Mouse (Mus musculus) forebrain, embryonic 11.5 days (tissue): ENCODE data around the gene Mal. TPM values are rescaled to one million over a fixed set of nuclear protein-coding genes. Genes with fewer than 3 reads are reported as not detected.
A peak's percentile ranks its signal among the peaks of the same experiment; 100 is the strongest.

ENCODE experiments used
- ATAC-seq: fragments of 200-750 bp; cut with Nextera tagmentation; replicated peaks from 2 replicates; pipeline ENCODE4 v1.8.0; 2017; ENCODE audit warnings: moderate TSS enrichment; ENCODE audit not compliant: low FRiP score
- DNase-seq: peaks from one replicate; pipeline ENCODE4 v3.0.0-alpha.2; 2017; ENCODE audit warnings: low spot score
- H3K27ac ChIP-seq: fragments of 300-500 bp; sonication (generic); 2 replicates; pipeline ENCODE4 v1.5.1; 2014; ENCODE audit warnings: low read depth, low read length
- H3K27me3 ChIP-seq: fragments of 300-500 bp; sonication (generic); 2 replicates; pipeline ENCODE4 v1.6.1; 2014; ENCODE audit warnings: mild to moderate bottlenecking, low read length, mixed read lengths; ENCODE audit not compliant: control insufficient read depth, insufficient read depth
- H3K36me3 ChIP-seq: fragments of 300-500 bp; sonication (generic); 2 replicates; pipeline ENCODE4 v1.6.1; 2014; ENCODE audit warnings: mild to moderate bottlenecking, low read length, moderate library complexity, mixed read lengths; ENCODE audit not compliant: control insufficient read depth, insufficient read depth
- H3K4me1 ChIP-seq: fragments of 300-500 bp; sonication (generic); replicated peaks from 2 replicates; pipeline ENCODE4 v1.6.1; 2014; ENCODE audit warnings: low read length, mixed read lengths; ENCODE audit not compliant: control insufficient read depth, insufficient read depth
- H3K4me2 ChIP-seq: fragments of 300-500 bp; sonication (generic); 2 replicates; pipeline ENCODE4 v1.6.1; 2014; ENCODE audit warnings: low read depth, mild to moderate bottlenecking, low read length, moderate library complexity, mixed read lengths; ENCODE audit not compliant: severe bottlenecking
- H3K4me3 ChIP-seq: fragments of 300-500 bp; sonication (generic); 2 replicates; pipeline ENCODE4 v1.5.1; 2014; ENCODE audit warnings: low read depth, low read length
- H3K9ac ChIP-seq: fragments of 300-500 bp; sonication (generic); 2 replicates; pipeline ENCODE4 v1.6.1; 2014; ENCODE audit warnings: low read length
- H3K9me3 ChIP-seq: fragments of 300-500 bp; sonication (generic); 2 replicates; pipeline ENCODE4 v1.6.1; 2016; ENCODE audit warnings: low read length, mixed read lengths; ENCODE audit not compliant: control insufficient read depth
- WGBS: fragments of 180-500 bp; shearing (Covaris S2); extraction: QIAGEN DNeasy Blood & Tissue Kit; methylation state at CpG from one replicate; pipeline ENCODE4 v1.1.7; 2014; 5-methylcytosine and 5-hydroxymethylcytosine counted together
- polyA plus RNA-seq: library from polyadenylated mRNA; unstranded; fragments of >200 nt; fragmentation: Nextera tagmentation; extraction: Ambion mirVana; gene quantifications from 2 replicates; pipeline ENCODE4 v1.2.1, GENCODE M21; 2014

The Mal gene
- polyA plus RNA-seq, 1 experiment from 2014 or later: 0.24 TPM

DNA sequence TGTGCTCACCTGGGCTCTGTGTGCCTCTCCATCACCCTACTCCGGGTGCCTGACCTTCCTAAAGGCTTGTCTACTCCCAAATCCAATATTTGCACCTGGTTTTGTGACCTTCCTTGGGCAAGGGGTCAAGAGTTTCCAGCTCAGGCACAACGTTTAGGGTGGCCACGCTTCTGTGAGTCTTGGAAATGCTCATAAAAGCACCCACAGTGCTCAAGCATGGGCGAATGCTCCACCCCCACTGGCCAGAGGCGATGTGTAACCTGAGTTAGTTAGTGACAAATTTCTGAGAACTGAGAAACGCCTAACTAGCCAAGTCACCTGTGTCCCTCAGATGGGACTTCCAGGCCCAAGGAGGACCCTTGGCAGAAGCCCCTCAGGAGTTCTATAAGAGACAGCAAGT, 20.9 kb downstream of the Mal start:
- WGBS: 74% methylated on average over 6 of the region's 6 CpGs
- Histone ChIP-seq H3K36me3 (no peaks in the 10 kb centered on the region), H3K4me1 (no peaks in the 10 kb centered on the region), H3K9me3 (no peaks in the 10 kb centered on the region), H3K27me3 (no peaks in the 10 kb centered on the region), H3K4me2 (no peak overlapping the region), H3K9ac (no peak overlapping the region), H3K27ac (no peak overlapping the region), H3K4me3 (no peak overlapping the region)
- no peak for DNase-seq
- no peak for ATAC-seq

DNA sequence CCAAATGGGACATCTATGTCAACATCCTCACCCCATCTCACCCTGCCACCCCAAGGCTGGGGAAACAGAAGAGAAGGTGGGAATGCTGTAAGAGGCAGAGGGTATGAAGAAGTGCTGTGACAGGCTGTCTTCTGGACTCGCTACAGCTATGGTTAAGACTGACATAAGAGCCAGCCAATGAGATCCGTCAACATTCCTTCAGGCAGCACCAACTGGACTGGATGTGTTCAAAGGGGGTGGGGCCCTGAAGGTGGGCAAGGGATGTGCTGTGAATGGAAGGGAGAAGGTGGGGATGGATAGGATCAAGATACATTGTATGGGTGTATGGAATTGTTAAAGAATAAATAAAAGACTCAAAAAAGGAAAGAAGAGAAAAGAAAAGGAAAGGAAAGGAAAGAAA, 23.9 kb downstream of the Mal start:
- Histone ChIP-seq H3K4me1 (no peaks in the 10 kb centered on the region), H3K9ac (no peak overlapping the region), H3K27me3 (no peaks in the 10 kb centered on the region), H3K4me3 (no peak overlapping the region), H3K4me2 (no peak overlapping the region), H3K9me3 (no peaks in the 10 kb centered on the region), H3K36me3 (no peaks in the 10 kb centered on the region), H3K27ac (no peak overlapping the region)
- no peak for DNase-seq
- 60% methylated on average over 2 of the region's 2 CpGs for WGBS
- no peak for ATAC-seq

DNA sequence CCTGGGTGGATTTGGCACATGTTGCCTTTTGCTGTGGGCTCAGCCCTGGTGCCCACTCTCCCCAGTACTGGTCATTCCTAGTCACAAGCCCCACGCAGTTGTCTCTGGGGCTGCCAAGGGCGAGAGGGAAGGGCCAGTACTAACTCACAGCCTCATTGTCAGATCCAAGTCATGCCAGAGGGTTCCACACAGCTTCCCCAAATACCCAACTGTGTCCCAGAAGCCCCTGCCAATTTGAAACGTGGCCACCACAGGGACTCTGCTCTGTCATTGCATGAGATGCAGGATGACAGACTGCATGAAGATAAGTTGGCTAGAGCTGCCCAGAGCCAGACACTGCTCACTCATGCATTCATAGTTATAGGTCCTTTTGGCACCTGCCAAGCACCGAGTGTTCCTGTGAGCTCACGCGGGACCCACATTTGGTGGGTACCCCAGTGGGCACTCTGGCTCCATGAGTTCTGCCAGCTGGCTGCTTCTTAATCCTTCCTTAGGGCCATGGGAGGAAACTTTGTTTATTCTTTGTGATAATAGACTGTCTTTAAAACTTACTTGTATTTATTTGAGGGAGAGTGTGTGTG, 28.4 kb downstream of the Mal start:
- 81% methylated on average over 6 of the region's 6 CpGs for WGBS
- H3K4me1 ChIP-seq: no peaks in the 10 kb centered on the region

DNA sequence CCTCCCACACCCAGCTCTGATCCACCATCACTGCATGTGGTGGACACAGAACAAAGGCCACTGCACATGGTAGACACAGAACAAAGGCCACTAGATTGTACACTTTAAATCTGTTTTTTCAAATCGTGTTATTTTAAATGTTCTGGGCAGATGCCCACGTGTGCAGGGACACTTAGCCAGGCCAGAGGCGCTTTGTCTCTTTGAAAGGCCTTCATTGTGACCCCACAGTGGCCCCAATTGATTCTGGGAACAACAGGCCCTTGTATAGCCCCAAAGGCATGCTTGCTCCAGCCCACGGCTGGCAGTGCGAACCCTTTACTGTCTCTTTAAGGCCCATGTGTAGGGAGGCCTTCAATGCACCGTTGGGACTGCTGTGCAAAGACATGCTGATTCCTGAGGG, 29.1 kb downstream of the Mal start:
- Histone ChIP-seq H3K9me3 (no peaks in the 10 kb centered on the region), H3K27ac (no peak overlapping the region), H3K4me2 (no peak overlapping the region), H3K9ac (no peak overlapping the region), H3K27me3 (no peaks in the 10 kb centered on the region), H3K36me3 (no peaks in the 10 kb centered on the region), H3K4me1 (no peaks in the 10 kb centered on the region), H3K4me3 (no peak overlapping the region)
- ATAC-seq (no peak), DNase-seq (no peak)
- WGBS: 51% methylated on average over 6 of the region's 6 CpGs

More for the DNA sequence above, 28.4 kb downstream of the Mal start:
- Histone ChIP-seq H3K36me3 (no peaks in the 10 kb centered on the region), H3K27ac (no peak overlapping the region), H3K4me2 (no peak overlapping the region), H3K4me3 (no peak overlapping the region), H3K9me3 (no peaks in the 10 kb centered on the region), H3K27me3 (no peaks in the 10 kb centered on the region), H3K9ac (no peak overlapping the region)
- no peak for ATAC-seq
- no peak for DNase-seq

DNA sequence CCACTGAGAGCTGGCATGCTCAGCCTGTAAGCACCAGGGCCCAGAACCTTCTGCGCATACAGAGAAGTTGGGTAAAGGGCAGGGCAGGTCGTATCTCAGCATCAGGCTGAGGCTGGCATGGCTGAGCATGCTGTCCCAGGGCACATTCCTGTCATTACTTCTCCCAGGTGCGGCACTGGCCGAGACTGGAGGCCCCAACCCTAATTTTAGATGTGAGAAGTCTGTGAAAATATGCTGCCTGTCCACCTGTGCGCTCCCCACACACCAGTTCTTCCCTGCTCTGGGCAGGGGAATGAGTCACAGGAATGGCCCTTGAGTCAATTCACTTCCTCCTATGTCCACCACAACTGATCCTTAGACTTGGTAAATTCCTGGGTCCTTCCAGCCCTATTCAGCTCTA, 30.8 kb downstream of the Mal start:
- Histone ChIP-seq H3K4me1 (no peaks in the 10 kb centered on the region), H3K4me3 (no peak overlapping the region), H3K9ac (no peak overlapping the region), H3K36me3 (no peaks in the 10 kb centered on the region), H3K9me3 (no peaks in the 10 kb centered on the region), H3K4me2 (no peak overlapping the region), H3K27ac (no peak overlapping the region), H3K27me3 (no peaks in the 10 kb centered on the region)
- 84% methylated on average over 5 of the region's 5 CpGs for WGBS
- no peak for ATAC-seq
- no peak for DNase-seq

DNA sequence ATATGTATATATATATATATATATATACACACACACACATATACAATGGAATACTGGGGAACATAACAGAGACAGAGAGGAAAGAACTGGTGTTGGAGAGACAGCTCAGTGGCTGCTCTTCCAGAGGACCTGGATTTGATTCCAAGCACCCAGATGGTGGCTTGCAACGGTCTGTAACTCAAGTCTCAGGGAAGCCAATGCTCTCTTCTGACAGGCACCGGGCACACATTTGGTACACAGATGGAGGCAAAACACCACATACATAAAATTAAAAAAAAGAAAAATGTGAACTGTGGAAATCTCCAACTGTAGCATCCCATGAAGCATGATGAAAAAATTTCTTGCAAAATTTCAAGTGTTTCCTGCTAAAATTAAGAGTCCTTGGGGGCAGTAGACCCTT, 31.7 kb downstream of the Mal start:
- no peak for ATAC-seq
- WGBS: 94% methylated on average over 2 of the region's 2 CpGs
- H3K4me3 ChIP-seq: no peak overlapping the region
- no peak overlapping the region for H3K4me2 ChIP-seq
- no peak overlapping the region for H3K27ac ChIP-seq
- no peak overlapping the region for H3K9ac ChIP-seq
- no peaks in the 10 kb centered on the region for H3K4me1 ChIP-seq
- H3K27me3 ChIP-seq: no peaks in the 10 kb centered on the region
- no peak for DNase-seq
- no peaks in the 10 kb centered on the region for H3K9me3 ChIP-seq
- no peaks in the 10 kb centered on the region for H3K36me3 ChIP-seq

DNA sequence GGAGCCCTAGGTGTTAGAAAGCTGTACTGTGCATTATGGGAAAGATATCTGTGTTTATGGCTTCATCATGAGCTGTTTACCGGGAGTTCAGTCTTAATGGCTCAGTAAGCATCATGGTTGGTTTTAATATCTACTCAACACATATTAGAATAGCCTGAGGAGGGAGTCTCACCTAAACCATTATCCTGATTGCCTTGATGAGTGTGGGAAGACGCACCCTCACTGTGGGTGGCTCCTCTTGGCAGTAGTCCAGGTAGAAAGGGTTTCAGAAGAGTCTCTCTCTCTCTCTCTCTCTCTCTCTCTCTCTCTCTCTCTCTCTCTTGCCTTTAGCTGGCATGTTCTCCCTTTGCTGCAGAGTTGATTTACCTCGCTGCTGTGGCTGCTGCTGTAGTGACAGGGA, 34.4 kb downstream of the Mal start:
- DNase-seq: peak; percentile 28
- Histone ChIP-seq H3K27ac (no peak overlapping the region), H3K9me3 (no peaks in the 10 kb centered on the region), H3K4me2 (no peak overlapping the region), H3K27me3 (no peaks in the 10 kb centered on the region), H3K4me1 (no peaks in the 10 kb centered on the region), H3K9ac (no peak overlapping the region), H3K4me3 (no peak overlapping the region), H3K36me3 (no peaks in the 10 kb centered on the region)
- ATAC-seq: no peak
- 59% methylated on average over 3 of the region's 3 CpGs for WGBS

DNA sequence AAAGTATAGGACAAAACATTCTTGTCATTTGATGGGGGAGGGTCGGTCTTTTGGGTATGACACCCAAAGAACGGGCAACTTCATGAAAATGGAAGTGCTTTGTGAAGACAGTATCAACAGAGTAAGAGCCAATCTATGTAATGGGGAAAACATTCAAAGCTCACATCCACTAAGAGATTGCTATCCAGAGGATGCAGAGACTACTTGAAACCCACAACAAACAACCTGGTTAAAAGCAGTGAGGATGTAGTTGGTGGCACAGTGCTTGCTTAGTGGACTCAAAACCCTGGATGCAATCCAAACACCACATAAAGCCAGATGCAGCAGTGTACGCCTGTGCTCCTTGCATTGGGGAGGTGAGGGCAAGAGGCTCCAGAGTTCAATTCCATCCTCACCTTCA, 37.2 kb downstream of the Mal start:
- Histone ChIP-seq H3K9ac (no peak overlapping the region), H3K9me3 (no peaks in the 10 kb centered on the region), H3K36me3 (no peaks in the 10 kb centered on the region), H3K4me2 (no peak overlapping the region), H3K4me3 (no peak overlapping the region), H3K27me3 (no peaks in the 10 kb centered on the region), H3K27ac (no peak overlapping the region), H3K4me1 (no peaks in the 10 kb centered on the region)
- DNase-seq: no peak
- no peak for ATAC-seq
- WGBS: 85% methylated on average over 3 of the region's 3 CpGs

DNA sequence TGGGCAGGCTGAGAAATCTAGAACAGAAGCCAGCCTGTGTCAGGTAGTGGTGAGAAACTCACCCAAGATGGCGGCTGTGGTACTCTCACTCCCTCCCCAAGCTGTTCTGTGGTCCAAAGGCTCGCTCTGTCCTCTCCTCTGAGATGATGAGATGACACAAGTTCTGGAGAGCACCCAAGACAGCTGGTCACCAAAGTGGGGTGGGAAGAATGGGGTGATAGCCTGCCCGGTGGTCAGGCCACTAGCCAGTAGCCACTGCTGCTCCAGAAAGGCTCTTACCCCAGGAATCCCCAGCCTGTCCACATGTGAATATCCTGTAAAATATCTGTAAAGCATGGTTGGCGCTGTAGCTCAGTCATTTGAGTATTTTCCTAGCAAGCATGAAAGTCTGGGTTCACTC, 44.2 kb downstream of the Mal start:
- no peak for ATAC-seq
- Histone ChIP-seq H3K27ac (no peak overlapping the region), H3K4me2 (no peak overlapping the region), H3K4me3 (no peak overlapping the region), H3K36me3 (no peaks in the 10 kb centered on the region), H3K4me1 (peaks cover 5% of the 10 kb centered on the region; the same call in 1 of the 2 replicates), H3K9me3 (no peaks in the 10 kb centered on the region), H3K27me3 (no peaks in the 10 kb centered on the region), H3K9ac (no peak overlapping the region)
- no peak for DNase-seq
- 91% methylated on average over 4 of the region's 4 CpGs for WGBS
